Mouse (Mus musculus): ENCODE data around the gene Pxt1.

DNA sequence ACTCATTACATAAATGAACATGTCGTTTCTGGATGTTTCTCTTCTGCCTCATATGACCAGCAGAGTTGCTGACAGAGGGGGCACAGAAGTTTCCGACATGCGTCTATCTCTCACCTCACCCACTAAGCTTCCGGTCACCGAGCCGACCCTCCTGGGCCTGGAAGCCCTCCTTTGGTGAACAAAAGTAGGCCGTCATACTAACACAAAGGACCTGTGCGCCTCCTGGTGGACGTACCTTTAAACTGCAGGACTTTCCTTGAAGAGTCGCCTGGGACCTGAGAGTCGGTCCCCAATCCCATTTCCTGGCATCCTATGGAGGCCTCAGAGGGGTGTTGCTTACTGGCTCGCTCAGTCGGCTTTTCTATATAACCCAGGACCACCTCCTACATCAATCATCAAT, 17.3 kb downstream of the Pxt1 start:
- TF ChIP-seq CTCF (IDR thresholded peaks at IDR 0.05; ENCODE audit: control insufficient read depth, insufficient read depth, insufficient replicate concordance, low read depth, low read length) (peak; percentile 74), POLR2A (IDR thresholded peaks at IDR 0.05; ENCODE audit: control insufficient read depth, low read depth, low read length) (no peak)
